Mouse (Mus musculus) spleen, postnatal 14 days (tissue): ENCODE results near the gene Cd151.

ENCODE experiments used
- DNase-seq, 2 experiments: peaks; one replicate each; pipeline ENCODE4 v3.0.0; 2021 to 2022; ENCODE audit warnings: low spot score in 2 of 2

Cd151 gene

DNA sequence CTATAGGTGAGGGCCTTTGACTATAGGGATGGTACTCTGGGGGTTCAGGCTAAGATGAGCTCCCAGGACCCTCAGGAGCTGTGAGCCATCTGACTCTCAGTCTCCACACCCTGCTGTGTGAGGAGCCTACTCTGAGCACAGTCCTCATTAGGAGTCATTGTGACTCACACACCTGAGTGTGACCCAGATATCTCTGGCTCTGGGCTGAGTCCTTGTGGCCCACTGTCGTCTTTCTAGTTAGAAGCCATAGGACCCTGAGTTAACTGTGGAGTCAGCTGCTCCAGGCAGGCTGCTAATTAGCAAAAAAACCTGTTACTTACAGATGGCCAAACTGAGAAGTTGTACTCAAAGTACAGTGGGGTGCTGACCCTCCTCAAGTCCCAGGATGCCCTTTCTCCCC is 26.5 kb downstream of the Cd151 start:
- DNase-seq, result no peak

DNA sequence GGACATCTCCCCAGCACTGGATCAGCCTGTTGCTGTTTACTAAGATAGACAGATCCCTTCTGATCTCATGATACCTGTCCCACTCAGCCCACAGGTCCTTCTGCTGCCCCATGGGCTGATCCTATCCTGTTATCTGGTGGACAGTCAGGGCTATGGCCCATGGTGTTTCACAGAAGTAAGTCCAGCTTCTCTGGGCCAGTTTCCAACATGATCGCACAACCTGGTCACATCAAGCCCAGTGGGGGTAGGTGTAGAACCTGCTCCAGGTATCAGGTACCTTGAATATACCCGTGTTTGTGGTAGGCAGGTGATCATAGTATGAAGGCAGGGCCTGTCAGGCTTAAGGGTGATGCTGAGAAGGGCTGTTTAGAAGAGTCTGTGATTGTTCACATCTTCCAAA is 28.2 kb downstream of the Cd151 start:
- no peak for DNase-seq

DNA sequence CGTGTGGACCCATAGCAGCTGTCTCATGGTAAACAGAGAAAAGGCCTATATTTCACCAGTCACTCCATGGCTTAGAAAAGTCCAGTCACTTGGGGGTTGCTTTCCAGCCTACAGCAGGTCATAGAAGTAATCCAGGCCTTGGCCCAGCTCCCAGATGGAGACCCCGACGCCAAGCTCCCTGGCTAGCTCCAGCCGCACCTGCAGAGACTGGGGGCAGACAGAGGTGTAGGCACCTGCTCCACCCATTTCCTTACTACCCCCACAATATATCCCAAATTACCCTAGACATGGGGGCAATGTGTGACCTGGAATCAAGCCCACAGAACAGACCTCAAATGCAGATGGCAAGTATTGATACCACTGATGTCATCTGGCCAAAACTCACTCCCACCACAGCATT is 28.7 kb downstream of the Cd151 start:
- DNase-seq, result no peak

DNA sequence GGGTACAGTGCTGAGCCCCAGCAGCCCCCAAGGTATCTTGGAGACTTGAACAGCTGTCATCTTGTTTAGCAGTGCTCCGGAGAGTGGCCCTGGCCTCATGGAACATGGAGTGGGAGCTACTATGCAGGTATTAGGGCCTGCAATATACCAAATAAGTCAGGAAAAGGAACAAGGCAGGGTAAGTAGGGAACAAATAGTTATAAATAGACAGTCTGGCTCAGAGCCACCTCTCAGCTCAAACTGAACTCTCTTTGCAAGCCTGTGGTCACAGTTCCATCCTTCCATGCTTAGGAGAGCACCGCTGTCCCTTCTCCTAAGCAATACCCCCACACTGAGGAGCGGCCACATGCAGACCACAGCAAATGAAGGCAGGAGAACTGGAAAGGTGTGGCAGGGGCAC is 30.4 kb downstream of the Cd151 start:
- no peak for DNase-seq

DNA sequence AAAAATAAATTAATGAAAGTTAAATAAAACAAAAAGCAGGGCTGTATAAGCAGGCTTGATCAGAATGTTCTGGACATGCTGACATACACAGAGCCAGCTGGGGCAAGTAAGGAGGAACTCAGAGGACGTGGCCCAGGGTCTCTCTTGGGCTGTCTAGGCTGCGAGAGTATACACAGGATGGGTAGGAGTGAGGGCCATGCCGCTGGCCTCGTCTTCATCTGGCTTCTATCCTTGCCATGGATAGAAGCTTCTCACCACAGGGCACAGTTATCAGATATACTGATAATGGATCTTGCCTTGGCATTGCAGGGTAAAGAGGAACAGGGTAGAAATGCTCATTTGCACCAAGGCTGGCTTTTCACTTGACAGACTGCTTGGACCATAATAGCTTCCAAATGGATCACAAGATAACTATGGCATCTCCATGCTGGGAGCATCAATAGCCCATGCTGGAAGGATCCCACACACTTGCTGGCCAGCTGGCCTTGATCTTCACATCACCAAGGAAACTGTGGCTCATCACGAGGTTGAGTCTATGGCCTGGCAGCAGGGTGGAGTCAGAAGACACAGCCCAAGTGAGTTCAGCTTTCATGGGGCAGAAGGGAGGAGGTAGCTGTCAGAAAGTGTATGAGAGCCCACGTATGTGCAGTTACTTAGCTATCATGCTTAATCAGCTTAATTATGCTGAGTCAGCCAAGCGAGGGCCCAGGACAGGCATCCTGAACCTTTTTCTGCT is 34.8 kb downstream of the Cd151 start:
- DNase-seq, result no peak

DNA sequence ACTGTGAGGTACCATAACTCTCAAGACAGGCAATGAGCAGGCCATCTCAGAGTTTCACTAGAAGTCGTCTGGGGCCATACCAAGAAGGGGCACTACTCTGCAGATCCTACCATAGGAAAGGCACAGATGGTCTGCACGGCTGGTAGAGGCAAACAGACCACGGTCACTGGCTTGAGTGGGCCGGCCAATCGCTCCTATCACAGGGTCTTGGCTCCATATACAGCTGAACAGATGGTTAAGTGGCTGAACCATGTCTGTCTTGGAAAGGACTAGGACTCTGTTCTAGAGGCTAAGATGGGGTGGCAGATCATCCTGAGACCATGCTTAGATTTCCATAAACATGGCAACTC is 35.3 kb downstream of the Cd151 start:
- DNase-seq, result no peak

DNA sequence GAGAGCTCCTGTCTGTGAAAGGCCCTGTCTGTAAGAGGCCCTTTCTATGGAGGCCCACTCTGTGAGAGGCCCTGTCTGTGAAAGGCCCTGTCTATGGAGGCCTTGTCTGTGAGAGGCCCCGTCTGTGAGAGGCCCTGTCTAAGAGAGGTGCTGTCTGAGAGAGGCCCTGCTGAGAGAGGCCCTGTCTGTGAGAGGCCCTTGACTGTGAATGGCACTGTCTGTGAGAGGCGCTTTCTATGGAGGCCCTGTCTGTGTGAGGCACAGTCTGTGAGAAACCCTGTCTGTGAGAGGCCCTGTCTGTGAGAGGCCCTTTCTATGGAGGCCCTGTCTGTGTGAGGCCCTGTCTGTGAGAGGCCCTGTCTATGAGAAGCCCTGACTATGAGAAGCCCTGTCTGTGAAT is 39.1 kb downstream of the Cd151 start:
- no peak for DNase-seq

DNA sequence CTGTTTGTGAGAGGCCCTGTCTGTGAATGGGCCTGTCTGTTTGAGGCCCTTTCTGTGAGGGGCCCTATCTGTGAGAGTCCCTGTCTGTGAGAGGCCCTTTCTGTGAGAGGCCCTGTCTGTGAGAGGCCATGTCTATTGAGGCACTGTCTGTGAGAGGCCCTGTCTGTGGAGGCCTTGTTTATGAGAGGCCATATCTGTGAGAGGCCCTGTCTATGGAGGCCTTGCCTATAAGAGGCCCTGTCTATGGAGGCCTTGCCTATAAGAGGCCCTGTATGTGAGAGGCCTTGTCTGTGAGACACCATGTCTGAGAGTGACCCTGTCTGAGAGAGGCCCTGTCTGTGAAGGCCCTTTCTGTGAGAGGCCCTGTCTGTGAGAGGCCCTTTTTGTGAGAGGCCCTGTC is 41.0 kb downstream of the Cd151 start:
- DNase-seq, result no peak

DNA sequence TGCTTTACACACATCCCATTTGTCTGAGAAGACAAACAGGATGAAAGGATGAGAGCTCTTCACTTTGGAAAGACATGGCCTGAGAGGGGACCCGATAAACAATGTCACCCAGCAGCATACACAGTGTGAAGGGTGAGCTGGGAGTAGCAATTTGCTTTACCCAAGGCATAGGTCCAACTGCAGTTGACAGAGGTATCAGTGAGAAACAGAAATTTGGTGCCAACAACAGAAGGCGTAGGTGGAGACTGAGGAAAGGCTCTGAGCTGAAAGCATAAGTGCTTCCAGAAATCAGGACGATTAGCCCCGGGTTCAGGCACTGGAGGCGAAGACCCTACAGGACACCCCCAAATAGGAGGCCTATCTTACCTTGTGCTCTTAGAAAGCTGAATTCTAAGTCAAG is 43.0 kb downstream of the Cd151 start:
- no peak for DNase-seq

DNA sequence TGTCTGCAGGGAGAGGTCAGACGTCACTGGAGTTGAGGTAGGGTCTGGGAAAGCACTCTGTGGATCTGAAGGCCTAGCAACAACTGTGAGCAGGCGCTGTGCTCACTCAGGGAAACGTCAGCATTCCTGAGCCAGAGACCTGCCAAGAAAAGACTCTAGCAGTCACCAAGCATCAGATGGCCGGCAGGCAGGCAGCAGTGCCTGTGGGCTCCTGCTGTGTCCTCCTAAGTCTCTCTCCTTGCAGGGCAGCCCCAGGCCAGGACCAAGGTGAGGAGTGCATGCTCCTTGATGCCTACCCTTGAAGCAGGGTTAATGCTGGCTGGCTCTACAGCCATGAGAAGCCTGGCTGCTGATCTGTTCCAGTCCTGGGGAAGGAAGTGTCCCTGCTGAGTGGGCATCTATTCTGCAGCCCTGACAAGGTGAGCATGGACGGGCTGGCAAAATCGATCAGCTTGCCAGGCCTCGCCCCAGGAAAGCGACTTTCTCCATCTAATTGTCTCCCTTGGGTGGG is 43.5 kb downstream of the Cd151 start:
- no peak for DNase-seq

DNA sequence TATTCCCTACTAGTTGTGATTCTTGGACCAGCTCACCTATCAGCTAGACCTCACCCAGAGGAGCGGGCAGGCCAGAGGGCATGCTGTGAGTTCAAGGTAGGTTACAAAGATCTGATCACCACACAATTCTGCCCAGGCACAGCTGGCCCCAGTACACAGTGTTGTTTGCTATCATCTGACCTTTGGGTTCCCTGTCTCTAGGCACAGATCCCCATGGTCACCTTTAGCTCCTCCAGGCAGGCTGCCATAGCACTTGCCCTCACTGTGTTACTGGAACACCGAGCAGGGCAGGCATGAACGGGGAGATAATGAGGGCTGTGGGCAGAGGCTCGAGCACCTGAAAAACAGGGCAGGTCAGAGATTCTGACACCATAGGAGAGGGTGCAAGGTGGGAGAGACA is 50.4 kb downstream of the Cd151 start:
- DNase-seq, result no peak

DNA sequence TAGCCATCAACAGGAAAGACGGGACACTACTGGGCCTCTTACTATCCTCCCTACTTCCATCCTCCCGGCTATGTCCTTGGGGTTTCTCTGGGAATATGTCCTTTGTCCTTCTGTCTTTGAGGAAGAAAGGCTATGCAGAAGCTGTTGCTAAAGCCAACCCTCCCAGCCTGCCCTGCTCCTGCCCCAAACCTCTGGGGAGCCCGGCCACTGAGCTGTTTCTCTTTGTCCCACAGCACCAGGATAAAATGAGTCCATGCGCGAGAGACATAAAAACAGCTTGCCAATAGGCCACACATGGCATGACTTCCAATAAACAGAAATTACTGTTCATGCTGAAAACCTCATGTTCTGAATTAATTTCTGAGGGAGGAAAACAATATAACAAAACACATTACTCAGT is 51.1 kb downstream of the Cd151 start:
- no peak for DNase-seq

DNA sequence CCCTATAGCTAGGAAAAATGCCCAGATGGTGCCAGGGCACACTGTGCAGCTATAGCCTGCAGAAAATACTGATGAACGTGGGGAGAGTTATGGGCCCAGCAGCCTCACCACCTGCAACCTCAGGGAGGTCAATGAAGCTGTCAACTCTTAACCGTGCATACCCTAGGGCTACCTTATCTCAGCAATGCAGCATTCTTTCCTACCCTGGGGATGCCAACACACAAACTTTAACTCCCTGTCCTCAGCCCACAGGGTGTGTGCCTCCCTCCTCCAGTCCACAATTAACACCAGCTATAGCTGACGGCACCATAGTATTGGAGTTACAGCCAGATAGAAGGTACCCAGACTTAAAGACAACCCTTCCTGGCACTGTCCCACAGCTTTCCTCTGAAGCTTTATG is 51.7 kb downstream of the Cd151 start:
- DNase-seq, result no peak

DNA sequence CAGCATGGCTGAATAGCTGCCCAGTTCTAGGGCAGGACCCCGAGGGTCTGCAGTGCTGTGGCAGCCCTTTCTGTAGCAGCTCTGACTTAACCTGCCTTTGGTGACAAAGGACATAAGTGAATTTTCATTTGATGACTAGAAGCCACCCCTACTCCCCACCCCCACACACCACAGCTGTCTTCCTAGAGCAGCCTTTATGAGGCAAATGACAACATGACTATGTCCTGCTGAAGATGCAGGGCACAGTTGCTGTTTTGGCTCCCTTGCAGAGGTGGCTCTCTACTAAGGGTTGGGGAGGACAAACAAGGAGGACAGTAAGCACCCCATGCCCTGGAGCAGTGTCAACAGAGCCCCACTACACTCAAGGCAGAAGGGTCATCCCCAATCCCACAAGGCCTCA is 52.6 kb downstream of the Cd151 start:
- no peak for DNase-seq
